In the genomic region with DNA sequence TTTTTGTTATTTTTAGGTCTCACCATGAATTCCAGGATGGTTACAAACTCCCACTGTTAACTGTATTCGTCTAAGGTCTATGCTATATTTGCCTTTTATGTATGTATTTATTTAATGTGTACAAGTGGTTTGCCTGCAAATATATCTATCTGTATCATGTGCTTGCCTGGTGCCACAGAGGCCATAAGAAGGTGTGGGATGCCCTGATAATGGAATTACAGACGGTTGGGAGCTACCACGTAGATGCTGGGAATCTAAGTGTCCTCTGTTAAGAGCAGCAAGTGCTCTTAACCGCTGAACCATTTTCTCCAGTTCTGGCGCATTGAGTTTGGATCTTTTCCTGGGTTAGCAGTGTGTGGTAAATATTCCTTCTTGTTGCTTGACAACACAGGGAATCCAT, we compare ENCODE assay signal across 23 mouse cellular contexts. TPM values are rescaled to one million over a fixed set of nuclear protein-coding genes. Genes with fewer than 3 reads are reported as not detected.
A peak's percentile ranks its signal among the peaks of the same experiment; 100 is the strongest.
DNase-seq lines count a peak whose midpoint lies in the region; ATAC-seq and TF ChIP-seq lines count a peak whose summit lies in the region.
"Had no signal": no experiment of that assay in that cellular context is flagged by ENCODE, and none has a peak within 500 bp of the region (broad histone marks: within the 10 kb centered on the region; RNA-seq: fewer than 3 reads in every experiment).

No protein-coding gene starts in this region.

- intact Hi-C loops in heart, postnatal 14 days (cut with DNase I): loop anchor here (5.0 kb wide), 1 partner anchor 88 kb away; no protein-coding TSS in a partner anchor

- TF ChIP-seq CTCF in liver, embryonic 14.5 days (IDR thresholded peaks at IDR 0.05; ENCODE audit: low read depth): no peak

- no peak overlapping the region for H3K4me3 ChIP-seq in forebrain, embryonic 14.5 days (ENCODE audit: low read depth, low read length)
- no peak overlapping the region for H3K4me3 ChIP-seq in forebrain, embryonic 16.5 days (replicated peaks; ENCODE audit: low read length)
- peak overlapping the region; percentile 8 to 16; a peak in 3 of 4 replicates for H3K4me3 ChIP-seq in liver, embryonic 14.5 days (ENCODE audit: insufficient read depth in 1 of 2, low read depth in 2 of 2, low read length in 2 of 2)

- peak; percentile 23 for DNase-seq in forebrain, embryonic 14.5 days (ENCODE audit: low spot score)
- peak; percentile 46 for DNase-seq in retina, postnatal 1 day
- DNase-seq in retina, embryonic 14.5 days (ENCODE audit: low spot score): no peak
- peak; percentile 54 to 66 (median 57) for DNase-seq in liver, embryonic 14.5 days (ENCODE audit: low read depth in 3 of 3, low spot score in 3 of 3)
- DNase-seq in adrenal gland, adult 8-10 months: no peak
- DNase-seq in heart, postnatal 14 days: no peak
- DNase-seq in right cerebral cortex, postnatal 36 days (ENCODE audit: low spot score in 2 of 2): no peak
- DNase-seq: adrenal gland, postnatal 14 days; cerebellum, adult 9-10 months; heart, postnatal 4 days; layer of hippocampus, postnatal 36 days; lung, postnatal 36 days; right cerebral cortex, adult 18-20 months; spleen, adult 18-20 months had no signal

- no peaks in the 10 kb centered on the region for H3K9me3 ChIP-seq in forebrain, embryonic 14.5 days (replicated peaks; ENCODE audit: control insufficient read depth, low read length)
- H3K9me3 ChIP-seq in forebrain, embryonic 16.5 days (ENCODE audit: control insufficient read depth, low read length): no peaks in the 10 kb centered on the region
- no peaks in the 10 kb centered on the region for H3K9me3 ChIP-seq in liver, embryonic 14.5 days (ENCODE audit: control insufficient read depth, low read length)
- H3K9me3 ChIP-seq: embryonic facial prominence, embryonic 12.5 days; forebrain, embryonic 10.5 days; heart, embryonic 12.5 days; midbrain, embryonic 13.5 days; stomach, embryonic 15.5 days had no signal

- ATAC-seq in forebrain, embryonic 14.5 days: no peak
- no peak for ATAC-seq in forebrain, embryonic 16.5 days
- peak; percentile 76 for ATAC-seq in liver, embryonic 14.5 days (ENCODE audit: insufficient read depth)
- ATAC-seq: CD4-positive, CD25-positive, alpha-beta regulatory T cell, adult 4 months had no signal

- no peaks in the 10 kb centered on the region for H3K27me3 ChIP-seq in forebrain, embryonic 14.5 days (replicated peaks; ENCODE audit: control insufficient read depth, insufficient read depth, low read length)
- H3K27me3 ChIP-seq in forebrain, embryonic 16.5 days (replicated peaks; ENCODE audit: control insufficient read depth, insufficient read depth, low read length): peaks cover 4% of the 10 kb centered on the region; the same call in 1 of the 2 replicates
- H3K27me3 ChIP-seq in liver, embryonic 14.5 days (ENCODE audit: control insufficient read depth, insufficient read depth, low read length): peaks cover 6% of the 10 kb centered on the region; the same call in 1 of the 2 replicates
- H3K27me3 ChIP-seq: embryonic facial prominence, embryonic 12.5 days; heart, embryonic 12.5 days; stomach, embryonic 15.5 days had no signal

- H3K4me1 ChIP-seq in forebrain, embryonic 14.5 days (ENCODE audit: control insufficient read depth, insufficient read depth, low read length): peaks cover 6% of the 10 kb centered on the region; the same call in 1 of the 2 replicates
- H3K4me1 ChIP-seq in forebrain, embryonic 16.5 days (replicated peaks; ENCODE audit: control insufficient read depth, insufficient read depth, low read length): peaks cover 13% of the 10 kb centered on the region
- H3K4me1 ChIP-seq in liver, embryonic 14.5 days (replicated peaks; ENCODE audit: control insufficient read depth in 2 of 2, insufficient read depth in 2 of 2, low read length in 1 of 2): peaks cover 14 to 30% of the 10 kb centered on the region in 2 experiments

- H3K36me3 ChIP-seq in forebrain, embryonic 14.5 days (ENCODE audit: control insufficient read depth, insufficient read depth, low read length): no peaks in the 10 kb centered on the region
- no peaks in the 10 kb centered on the region for H3K36me3 ChIP-seq in forebrain, embryonic 16.5 days (ENCODE audit: control insufficient read depth, insufficient read depth)
- no peaks in the 10 kb centered on the region for H3K36me3 ChIP-seq in liver, embryonic 14.5 days (replicated peaks; ENCODE audit: control insufficient read depth, insufficient read depth, low read depth)
- H3K36me3 ChIP-seq: embryonic facial prominence, embryonic 12.5 days; heart, embryonic 12.5 days; midbrain, embryonic 13.5 days; stomach, embryonic 15.5 days had no signal

- H3K27ac ChIP-seq in forebrain, embryonic 14.5 days (ENCODE audit: low read depth, low read length): no peak overlapping the region
- H3K27ac ChIP-seq in forebrain, embryonic 16.5 days (ENCODE audit: low read length): no peak overlapping the region
- peak overlapping the region; percentile 26; the same call in 1 of the 2 replicates for H3K27ac ChIP-seq in liver, embryonic 14.5 days
- H3K27ac ChIP-seq: midbrain, embryonic 13.5 days had no signal

- 75% methylated on average over 5 of the region's 5 CpGs for WGBS in forebrain, embryonic 14.5 days
- WGBS in forebrain, embryonic 16.5 days: 73% methylated on average over 5 of the region's 5 CpGs
- 26% methylated on average over 5 of the region's 5 CpGs for WGBS in liver, embryonic 14.5 days (ENCODE audit: insufficient replicate concordance)

- no peak overlapping the region for H3K9ac ChIP-seq in forebrain, embryonic 14.5 days (ENCODE audit: low read length)
- no peak overlapping the region for H3K9ac ChIP-seq in forebrain, embryonic 16.5 days (replicated peaks; ENCODE audit: low read depth, low read length)
- peak overlapping the region; percentile 41; the same call in 1 of the 2 replicates for H3K9ac ChIP-seq in liver, embryonic 14.5 days (replicated peaks)
- H3K9ac ChIP-seq: stomach, embryonic 15.5 days had no signal

- H3K4me2 ChIP-seq in forebrain, embryonic 14.5 days (ENCODE audit: low read length): no peak overlapping the region
- H3K4me2 ChIP-seq in forebrain, embryonic 16.5 days (ENCODE audit: low read length): no peak overlapping the region
- H3K4me2 ChIP-seq in liver, embryonic 14.5 days (ENCODE audit: low read depth): peak overlapping the region; percentile 76

- TF ChIP-seq EP300 in liver, embryonic 14.5 days (IDR thresholded peaks at IDR 0.05; ENCODE audit: low read depth): peak; percentile 77

RNA-seq across cellular contexts. Expression of a gene that starts 1.0 kb away (rescaled TPM):
- polyA plus RNA-seq in forebrain, embryonic 14.5 days (2014; fragmentation: Nextera tagmentation; extraction: Ambion mirVana): 2.5 and 2.8 TPM in 2 replicates
- polyA plus RNA-seq in forebrain, embryonic 16.5 days (2015; fragmentation: Nextera tagmentation; extraction: Ambion mirVana): 1.8 and 2.3 TPM in 2 replicates
- polyA plus RNA-seq in liver, embryonic 14.5 days (2012; rRNA removed): 2.2 and 3.4 TPM in 2 replicates
- 4.1 and 5.7 TPM in 2 replicates for polyA plus RNA-seq in liver, embryonic 14.5 days (2014; fragmentation: Nextera tagmentation; extraction: Ambion mirVana)
- 10 to 100 TPM; 14.3 to 30.5 (median 19.8) TPM for total RNA-seq in adrenal gland, adult 8-10 months (2022)
- total RNA-seq in heart, postnatal 14 days (2021): 10 to 100 TPM; 18.8 to 19.4 TPM

RNA-seq across cellular contexts. Expression of a gene that starts 49.7 kb away (rescaled TPM):
- 0.05 and 0.09 TPM in 2 replicates for polyA plus RNA-seq in forebrain, embryonic 14.5 days (2014; fragmentation: Nextera tagmentation; extraction: Ambion mirVana)
- polyA plus RNA-seq in forebrain, embryonic 16.5 days (2015; fragmentation: Nextera tagmentation; extraction: Ambion mirVana): 0.09 and 0.10 TPM in 2 replicates
- 0.01 TPM in 2 replicates for polyA plus RNA-seq in liver, embryonic 14.5 days (2012; rRNA removed)
- 0.10 and 0.13 TPM in 2 replicates for polyA plus RNA-seq in liver, embryonic 14.5 days (2014; fragmentation: Nextera tagmentation; extraction: Ambion mirVana)
- under 1 TPM in 3 of 4 experiments, not detected in 1; 0.05 to 0.09 (median 0.06) TPM for total RNA-seq in adrenal gland, adult 8-10 months (2022)
- total RNA-seq in heart, postnatal 14 days (2021): not detected
- total RNA-seq: adrenal gland, postnatal 14 days; granulocyte monocyte progenitor cell, adult 5-6 weeks; liver, adult 2 months had no signal
- polyA plus RNA-seq: CD4-positive, CD25-positive, alpha-beta regulatory T cell, adult 4 months; liver, adult 2 months had no signal

Comparison
In these comparisons a context has a peak if more than half of its experiments do, and no peak if none do; other contexts are left out.
1. DNase-seq: peak in forebrain, embryonic 14.5 days (single experiment), retina, postnatal 1 day (single experiment) and liver, embryonic 14.5 days (3 of 3); none in retina, embryonic 14.5 days (single experiment), adrenal gland, adult 8-10 months (single experiment), heart, postnatal 14 days (0 of 2) and right cerebral cortex, postnatal 36 days (0 of 2).
2. H3K4me3 ChIP-seq: peak in liver, embryonic 14.5 days (2 of 2); none in forebrain, embryonic 14.5 days (single experiment) and forebrain, embryonic 16.5 days (single experiment).